Mouse (Mus musculus) frontal cortex, postnatal 10 days (tissue): ENCODE data around the gene Drosha.
"Not testable (repeated sequence)": the region's sequence is repeated elsewhere in the genome, so short reads cannot be mapped to it uniquely, and the experiment has no call there.

ENCODE experiments used
- DNase-seq, 2 experiments: peaks; one replicate each; pipeline ENCODE4 v3.0.0; 2022; ENCODE audit warnings: low spot score in 2 of 2, mixed read lengths in 1 of 2

Drosha gene

GRCm38 (mm10) chr15:12936217-12936732, 111.7 kb downstream of the Drosha start:
- no peak for DNase-seq

GRCm38 (mm10) chr15:12937326-12937725, 112.7 kb downstream of the Drosha start:
- not testable (repeated sequence) for DNase-seq

GRCm38 (mm10) chr15:12941106-12941505, 116.5 kb downstream of the Drosha start:
- no peak for DNase-seq

GRCm38 (mm10) chr15:12941651-12942180, 117.1 kb downstream of the Drosha start:
- no peak for DNase-seq

GRCm38 (mm10) chr15:12942424-12942823, 117.8 kb downstream of the Drosha start:
- DNase-seq = no peak

- no peak for DNase-seq
Measured at GRCm38 (mm10) chr15:12958051-12958450, 133.4 kb downstream of the Drosha start.

GRCm38 (mm10) chr15:12962179-12962578, 137.6 kb downstream of the Drosha start:
- DNase-seq = no peak

GRCm38 (mm10) chr15:12965209-12965608, 140.6 kb downstream of the Drosha start:
- no peak for DNase-seq

- no peak for DNase-seq
Measured at GRCm38 (mm10) chr15:12968815-12969214, 144.2 kb downstream of the Drosha start.

GRCm38 (mm10) chr15:12972441-12972840, 147.8 kb downstream of the Drosha start:
- DNase-seq = peak in 1 of 2 experiments; percentile 9
